Mouse (Mus musculus) spleen, postnatal 10 days (tissue): ENCODE results near the gene Spsb1.

Experiments used
- DNase-seq, 2 experiments: peaks; one replicate each; pipeline ENCODE4 v3.0.0; 2021 to 2022; ENCODE audit warnings: low spot score in 2 of 2

The Spsb1 gene

GRCm38 (mm10) chr4:149986671-149987417, 32.0 kb upstream of the Spsb1 start:
- no peak for DNase-seq

- no peak for DNase-seq
Measured at GRCm38 (mm10) chr4:149983921-149984645, 29.2 kb upstream of the Spsb1 start.

GRCm38 (mm10) chr4:149982154-149982553, 27.3 kb upstream of the Spsb1 start:
- DNase-seq: no peak

- peak; percentile 68 to 84 for DNase-seq
Measured at GRCm38 (mm10) chr4:149979819-149980308, 25.0 kb upstream of the Spsb1 start.

GRCm38 (mm10) chr4:149978820-149979219, 24.0 kb upstream of the Spsb1 start:
- DNase-seq: no peak

GRCm38 (mm10) chr4:149977801-149978544, 23.1 kb upstream of the Spsb1 start:
- DNase-seq: no peak

- DNase-seq: no peak
Measured at GRCm38 (mm10) chr4:149977181-149977580, 22.3 kb upstream of the Spsb1 start.

- no peak for DNase-seq
Measured at GRCm38 (mm10) chr4:149975730-149976254, 20.9 kb upstream of the Spsb1 start.

GRCm38 (mm10) chr4:149975291-149975690, 20.4 kb upstream of the Spsb1 start:
- DNase-seq: no peak

GRCm38 (mm10) chr4:149971393-149971792, 16.6 kb upstream of the Spsb1 start:
- no peak for DNase-seq

GRCm38 (mm10) chr4:149968526-149968925, 13.7 kb upstream of the Spsb1 start:
- no peak for DNase-seq

GRCm38 (mm10) chr4:149966963-149967362, 12.1 kb upstream of the Spsb1 start:
- no peak for DNase-seq

- DNase-seq: peak in 1 of 2 experiments; percentile 58
Measured at GRCm38 (mm10) chr4:149966252-149966651, 11.4 kb upstream of the Spsb1 start.

- DNase-seq: no peak
Measured at GRCm38 (mm10) chr4:149965672-149966071, 10.8 kb upstream of the Spsb1 start.

GRCm38 (mm10) chr4:149965242-149965641, 10.4 kb upstream of the Spsb1 start:
- no peak for DNase-seq

GRCm38 (mm10) chr4:149964770-149965169, 9.9 kb upstream of the Spsb1 start:
- DNase-seq: no peak

- no peak for DNase-seq
Measured at GRCm38 (mm10) chr4:149964285-149964684, 9.4 kb upstream of the Spsb1 start.

- DNase-seq: no peak
Measured at GRCm38 (mm10) chr4:149960391-149960790, 5.5 kb upstream of the Spsb1 start.

GRCm38 (mm10) chr4:149959816-149960215, 5.0 kb upstream of the Spsb1 start:
- DNase-seq: no peak

- peak; percentile 63 to 83 for DNase-seq
Measured at GRCm38 (mm10) chr4:149958566-149958965, 3.7 kb upstream of the Spsb1 start.

GRCm38 (mm10) chr4:149956048-149956447, 1.2 kb upstream of the Spsb1 start:
- no peak for DNase-seq

GRCm38 (mm10) chr4:149955631-149956030, 788 bp upstream of the Spsb1 start:
- no peak for DNase-seq
